Mouse (Mus musculus): ENCODE measurements around the gene Rpl3. TPM values are rescaled to one million over a fixed set of nuclear protein-coding genes. Genes with fewer than 3 reads are reported as not detected.

Gene Rpl3
- total RNA-seq, 2 experiments from 2014 or later = 558 to 583 TPM

GRCm38 (mm10) chr15:80107575-80107974 lies 15.9 kb upstream of the Rpl3 start:
- peak; percentile 47 for TF ChIP-seq CTCF (conservative IDR thresholded peaks at IDR 0.05)
- Histone ChIP-seq H3K4me3 (no peak overlapping the region), H3K27ac (no peak overlapping the region)
- DNase-seq (ENCODE audit: low spot score in 2 of 2) = no peak

- DNase-seq (ENCODE audit: low spot score in 2 of 2) = no peak
- Histone ChIP-seq H3K27ac (no peak overlapping the region), H3K4me3 (no peak overlapping the region)
- no peak for TF ChIP-seq CTCF (conservative IDR thresholded peaks at IDR 0.05)
Observed at GRCm38 (mm10) chr15:80107143-80107542, 15.5 kb upstream of the Rpl3 start.

GRCm38 (mm10) chr15:80105490-80106410 lies 14.1 kb upstream of the Rpl3 start:
- no peak for DNase-seq (ENCODE audit: low spot score in 2 of 2)
- TF ChIP-seq CTCF (conservative IDR thresholded peaks at IDR 0.05) = peak; percentile 55
- H3K27ac ChIP-seq = peak overlapping the region; percentile 15; the same call in 1 of the 2 replicates
- no peak overlapping the region for H3K4me3 ChIP-seq

GRCm38 (mm10) chr15:80102495-80102894 lies 10.8 kb upstream of the Rpl3 start:
- Histone ChIP-seq H3K27ac (no peak overlapping the region), H3K4me3 (no peak overlapping the region)
- DNase-seq (ENCODE audit: low spot score in 2 of 2) = no peak
- TF ChIP-seq CTCF (conservative IDR thresholded peaks at IDR 0.05) = no peak

- no peak for DNase-seq (ENCODE audit: low spot score in 2 of 2)
- no peak for TF ChIP-seq CTCF (conservative IDR thresholded peaks at IDR 0.05)
- Histone ChIP-seq H3K4me3 (peak overlapping the region; percentile 13; the same call in 1 of the 2 replicates), H3K27ac (peak overlapping the region; percentile 79)
Observed at GRCm38 (mm10) chr15:80101503-80101902, 9.8 kb upstream of the Rpl3 start.

GRCm38 (mm10) chr15:80100871-80101270 lies 9.2 kb upstream of the Rpl3 start:
- no peak for TF ChIP-seq CTCF (conservative IDR thresholded peaks at IDR 0.05)
- peak; percentile 65 to 82 for DNase-seq (ENCODE audit: low spot score in 2 of 2)
- Histone ChIP-seq H3K4me3 (no peak overlapping the region; the same call in 1 of the 2 replicates), H3K27ac (peak overlapping the region; percentile 79)

GRCm38 (mm10) chr15:80100196-80100595 lies 8.5 kb upstream of the Rpl3 start:
- no peak for TF ChIP-seq CTCF (conservative IDR thresholded peaks at IDR 0.05)
- no peak for DNase-seq (ENCODE audit: low spot score in 2 of 2)
- Histone ChIP-seq H3K27ac (peak overlapping the region; percentile 79), H3K4me3 (no peak overlapping the region)

GRCm38 (mm10) chr15:80099477-80099876 lies 7.8 kb upstream of the Rpl3 start:
- Histone ChIP-seq H3K27ac (peak overlapping the region; percentile 79), H3K4me3 (no peak overlapping the region)
- TF ChIP-seq CTCF (conservative IDR thresholded peaks at IDR 0.05) = no peak
- DNase-seq (ENCODE audit: low spot score in 2 of 2) = no peak

- Histone ChIP-seq H3K27ac (peak overlapping the region; percentile 79), H3K4me3 (no peak overlapping the region)
- no peak for DNase-seq (ENCODE audit: low spot score in 2 of 2)
- no peak for TF ChIP-seq CTCF (conservative IDR thresholded peaks at IDR 0.05)
Observed at GRCm38 (mm10) chr15:80098809-80099208, 7.1 kb upstream of the Rpl3 start.

- peak overlapping the region; percentile 79; the same call in 1 of the 2 replicates for H3K27ac ChIP-seq
- peak overlapping the region; percentile 4; the same call in 1 of the 2 replicates for H3K4me3 ChIP-seq
- TF ChIP-seq CTCF (conservative IDR thresholded peaks at IDR 0.05) = no peak
- DNase-seq (ENCODE audit: low spot score in 2 of 2) = no peak
Observed at GRCm38 (mm10) chr15:80097999-80098461, 6.4 kb upstream of the Rpl3 start.

GRCm38 (mm10) chr15:80096946-80097881 lies 5.5 kb upstream of the Rpl3 start:
- H3K27ac ChIP-seq = peak overlapping the region; percentile 79
- DNase-seq (ENCODE audit: low spot score in 2 of 2) = no peak
- peak overlapping the region; percentile 4; the same call in 1 of the 2 replicates for H3K4me3 ChIP-seq
- TF ChIP-seq CTCF (conservative IDR thresholded peaks at IDR 0.05) = no peak

GRCm38 (mm10) chr15:80096406-80096805 lies 4.7 kb upstream of the Rpl3 start:
- Histone ChIP-seq H3K27ac (peak overlapping the region; percentile 16), H3K4me3 (no peak overlapping the region)
- no peak for TF ChIP-seq CTCF (conservative IDR thresholded peaks at IDR 0.05)
- DNase-seq (ENCODE audit: low spot score in 2 of 2) = no peak

Measured in layer of hippocampus, adult 2 months (tissue).